ENCODE assay signal across 8 mouse cellular contexts in genomic region chr7:81991611-81992061, GRCm38 (mm10). TPM values are rescaled to one million over a fixed set of nuclear protein-coding genes. Genes with fewer than 3 reads are reported as not detected.
DNase-seq lines count a peak whose midpoint lies in the region; ATAC-seq and TF ChIP-seq lines count a peak whose summit lies in the region.

No protein-coding gene starts in this region.

- H3K4me1 ChIP-seq in heart, embryonic 13.5 days: peaks cover 15% of the 10 kb centered on the region
- H3K4me1 ChIP-seq in hindbrain, embryonic 13.5 days (replicated peaks): peaks cover 20% of the 10 kb centered on the region
- H3K4me1 ChIP-seq in midbrain, embryonic 13.5 days (replicated peaks): peaks cover 19% of the 10 kb centered on the region

- no peak for TF ChIP-seq POLR2A in brain, embryonic 14.5 days (IDR thresholded peaks at IDR 0.05; ENCODE audit: borderline replicate concordance, extremely low read depth, insufficient read depth, insufficient read length, poor library complexity, severe bottlenecking)

- no peaks in the 10 kb centered on the region for H3K36me3 ChIP-seq in heart, embryonic 13.5 days
- no peaks in the 10 kb centered on the region for H3K36me3 ChIP-seq in hindbrain, embryonic 13.5 days
- H3K36me3 ChIP-seq in midbrain, embryonic 13.5 days: no peaks in the 10 kb centered on the region

- H3K27ac ChIP-seq in heart, embryonic 13.5 days (replicated peaks): 0 out of 2 replicates have a peak overlapping the region, but pooled peaks have one; percentile 8
- H3K27ac ChIP-seq in hindbrain, embryonic 13.5 days: no peak overlapping the region
- no peak overlapping the region for H3K27ac ChIP-seq in midbrain, embryonic 13.5 days

- H3K4me2 ChIP-seq in heart, embryonic 13.5 days: peak overlapping the region; percentile 93
- peak overlapping the region; percentile 89 for H3K4me2 ChIP-seq in hindbrain, embryonic 13.5 days
- H3K4me2 ChIP-seq in midbrain, embryonic 13.5 days (replicated peaks): peak overlapping the region; percentile 92

- no peak for TF ChIP-seq CTCF in brain, embryonic 14.5 days (IDR thresholded peaks at IDR 0.05; ENCODE audit: borderline replicate concordance, extremely low read depth, insufficient read depth, insufficient read length)

- under 1% methylated on average over 36 of the region's 36 CpGs for WGBS in heart, embryonic 13.5 days
- under 1% methylated on average over 36 of the region's 36 CpGs for WGBS in hindbrain, embryonic 13.5 days
- under 1% methylated on average over 36 of the region's 36 CpGs for WGBS in midbrain, embryonic 13.5 days

- peak overlapping the region; percentile 71 for H3K9ac ChIP-seq in heart, embryonic 13.5 days
- H3K9ac ChIP-seq in hindbrain, embryonic 13.5 days: peak overlapping the region; percentile 66
- peak overlapping the region; percentile 61 for H3K9ac ChIP-seq in midbrain, embryonic 13.5 days (replicated peaks)

- no peak for DNase-seq in heart, postnatal 14 days
- DNase-seq in brain, embryonic 14.5 days (ENCODE audit: low read depth): peak; percentile 34
- DNase-seq in ovary, adult 18-20 months (ENCODE audit: low spot score): no peak
- no peak for DNase-seq in cerebellum, adult 9-10 months
- DNase-seq in lung, postnatal 10 days: no peak

- no peaks in the 10 kb centered on the region for H3K9me3 ChIP-seq in heart, embryonic 13.5 days
- H3K9me3 ChIP-seq in hindbrain, embryonic 13.5 days: no peaks in the 10 kb centered on the region
- H3K9me3 ChIP-seq in midbrain, embryonic 13.5 days: no peaks in the 10 kb centered on the region

- peaks cover 90% of the 10 kb centered on the region for H3K27me3 ChIP-seq in heart, embryonic 13.5 days (replicated peaks)
- H3K27me3 ChIP-seq in hindbrain, embryonic 13.5 days: peaks cover 86% of the 10 kb centered on the region
- peaks cover 78% of the 10 kb centered on the region for H3K27me3 ChIP-seq in midbrain, embryonic 13.5 days

- H3K4me3 ChIP-seq in heart, embryonic 13.5 days: peak overlapping the region; percentile 54
- peak overlapping the region; percentile 52 for H3K4me3 ChIP-seq in hindbrain, embryonic 13.5 days
- H3K4me3 ChIP-seq in midbrain, embryonic 13.5 days (replicated peaks): peak overlapping the region; percentile 55

- intact Hi-C loops in heart, postnatal 14 days (cut with DNase I): no loop called here

- ATAC-seq in heart, embryonic 13.5 days (ENCODE audit: extremely low read depth, insufficient number of reproducible peaks, low FRiP score, low TSS enrichment): no peak
- peak; percentile 72; the same call in 1 of the 2 replicates for ATAC-seq in hindbrain, embryonic 13.5 days (ENCODE audit: low FRiP score)
- ATAC-seq in midbrain, embryonic 13.5 days: peak; percentile 50; the same call in 1 of the 2 replicates

RNA-seq across cellular contexts. Expression of gene Bnc1, which starts 0.5 kb away (rescaled TPM):
- 4.8 and 6.3 TPM in 2 replicates for polyA plus RNA-seq in heart, embryonic 13.5 days (2015; fragmentation: Nextera tagmentation; extraction: Ambion mirVana)
- total RNA-seq in heart, postnatal 14 days (2021): 1 to 10 TPM; 1.6 to 2.2 TPM
- 0.26 and 0.56 TPM in 2 replicates for polyA plus RNA-seq in brain, embryonic 14.5 days (2012; rRNA removed)
- 0.47 and 0.49 TPM in 2 replicates for polyA plus RNA-seq in hindbrain, embryonic 13.5 days (2015; fragmentation: Nextera tagmentation; extraction: Ambion mirVana)
- 0.05 TPM in 1 of 2 replicates, not detected in the other for polyA plus RNA-seq in midbrain, embryonic 13.5 days (2015; fragmentation: Nextera tagmentation; extraction: Ambion mirVana)

RNA-seq across cellular contexts. Expression of gene Hdgfl3, which starts 57.4 kb away (rescaled TPM):
- polyA plus RNA-seq in heart, embryonic 13.5 days (2015; fragmentation: Nextera tagmentation; extraction: Ambion mirVana): 10.0 TPM in 2 replicates
- 1 to 10 TPM; 8.3 to 9.5 TPM for total RNA-seq in heart, postnatal 14 days (2021)
- polyA plus RNA-seq in brain, embryonic 14.5 days (2012; rRNA removed): 57.6 and 82.6 TPM in 2 replicates
- polyA plus RNA-seq in hindbrain, embryonic 13.5 days (2015; fragmentation: Nextera tagmentation; extraction: Ambion mirVana): 61.4 and 62.5 TPM in 2 replicates
- 65.7 and 66.2 TPM in 2 replicates for polyA plus RNA-seq in midbrain, embryonic 13.5 days (2015; fragmentation: Nextera tagmentation; extraction: Ambion mirVana)
